Mouse (Mus musculus): ENCODE measurements around the gene Umodl1. TPM values are rescaled to one million over a fixed set of nuclear protein-coding genes. Genes with fewer than 3 reads are reported as not detected.

The Umodl1 gene
- total and polyA plus RNA-seq, 3 experiments = not detected

DNA sequence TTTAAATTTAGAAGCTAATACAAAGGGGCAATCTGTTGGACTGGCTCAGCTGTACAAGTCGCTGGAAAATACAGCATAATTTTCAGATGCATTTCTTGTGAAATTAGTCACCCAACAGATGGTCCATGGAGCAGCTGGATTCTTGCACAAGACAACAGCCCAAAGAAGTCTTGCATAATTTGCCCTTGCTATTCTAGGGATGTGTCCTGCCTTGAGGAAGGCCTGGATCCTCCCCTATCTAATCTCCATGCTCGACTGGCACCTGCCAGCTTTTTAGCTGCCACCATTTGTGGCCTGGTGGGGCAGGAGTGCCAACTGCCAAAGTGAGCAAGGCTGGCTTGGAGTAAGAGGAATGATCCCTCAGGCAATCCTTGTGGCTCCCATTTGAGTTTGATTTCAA lies 22.9 kb downstream of the Umodl1 start:
- H3K79me2 ChIP-seq (ENCODE audit: control insufficient read depth, insufficient read depth, low read length, poor library complexity) = no peaks in the 10 kb centered on the region
- H3K27ac ChIP-seq (ENCODE audit: control insufficient read depth, low read depth, low read length) = no peak overlapping the region
- no peaks in the 10 kb centered on the region for H3K4me1 ChIP-seq (ENCODE audit: control insufficient read depth in 1 of 2, insufficient read depth in 2 of 2, low read length in 2 of 2)
- no peak overlapping the region for H3K9ac ChIP-seq (ENCODE audit: control insufficient read depth, low read depth, low read length, poor library complexity, severe bottlenecking)
- H3K36me3 ChIP-seq (ENCODE audit: control insufficient read depth in 1 of 2, insufficient read depth in 2 of 2, low read length in 2 of 2) = no peaks in the 10 kb centered on the region
- DNase-seq (ENCODE audit: low read depth, low spot score) = no peak
- no peaks in the 10 kb centered on the region for H3K9me3 ChIP-seq (replicated peaks; ENCODE audit: insufficient read depth, low read length)
- no peaks in the 10 kb centered on the region for H3K27me3 ChIP-seq (ENCODE audit: control insufficient read depth in 1 of 2, insufficient read depth in 2 of 2, low read length in 2 of 2)
- H3K4me3 ChIP-seq (ENCODE audit: control insufficient read depth in 1 of 2, insufficient read depth in 1 of 2, low read depth in 2 of 2, low read length in 2 of 2) = no peak overlapping the region
- TF ChIP-seq BHLHE40 (IDR thresholded peaks at IDR 0.05; ENCODE audit: borderline replicate concordance, low read depth, low read length) = no peak
- TF ChIP-seq POLR2AphosphoS2 (IDR thresholded peaks at IDR 0.05; ENCODE audit: low read length) = no peak
- TF ChIP-seq SIN3A (IDR thresholded peaks at IDR 0.05; ENCODE audit: low read length) = no peak
- no peak for TF ChIP-seq GATA1 (IDR thresholded peaks at IDR 0.05; ENCODE audit: low read depth, low read length)
- no peak for TF ChIP-seq MEF2A (IDR thresholded peaks at IDR 0.05; ENCODE audit: extremely low read depth, insufficient replicate concordance, low read depth, low read length, poor library complexity, severe bottlenecking)
- TF ChIP-seq RAD21 (IDR thresholded peaks at IDR 0.05; ENCODE audit: low read depth, low read length) = no peak

DNA sequence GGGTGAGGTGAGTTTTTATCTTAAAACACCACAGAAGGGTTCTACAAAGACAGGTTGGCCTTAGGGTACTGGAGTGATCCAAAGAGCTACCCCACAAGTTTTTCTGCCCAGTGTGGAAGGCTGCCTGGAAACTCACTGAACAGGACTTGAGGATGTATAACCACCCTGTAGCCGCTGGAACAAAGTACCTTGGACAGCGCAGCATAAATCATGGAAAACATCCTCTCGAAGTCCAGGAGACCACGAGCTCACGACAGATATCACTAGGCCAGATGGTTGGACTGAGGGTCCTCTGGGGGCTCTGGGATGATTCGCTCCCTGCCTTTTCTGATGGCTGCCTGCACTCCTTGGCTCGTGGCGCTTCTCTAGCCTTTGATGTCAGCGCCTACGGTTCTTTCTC lies 24.1 kb downstream of the Umodl1 start:
- H3K4me3 ChIP-seq (ENCODE audit: control insufficient read depth in 1 of 2, insufficient read depth in 1 of 2, low read depth in 2 of 2, low read length in 2 of 2) = no peak overlapping the region
- DNase-seq (ENCODE audit: low read depth, low spot score) = peak; percentile 4
- no peak overlapping the region for H3K27ac ChIP-seq (ENCODE audit: control insufficient read depth, low read depth, low read length)
- H3K9me3 ChIP-seq (replicated peaks; ENCODE audit: insufficient read depth, low read length) = no peaks in the 10 kb centered on the region
- no peak for TF ChIP-seq ZC3H11A (IDR thresholded peaks at IDR 0.05; ENCODE audit: low read depth, low read length)
- no peak for TF ChIP-seq ETS1 (IDR thresholded peaks at IDR 0.05; ENCODE audit: low read depth, low read length)
- no peak for TF ChIP-seq UBTF (IDR thresholded peaks at IDR 0.05; ENCODE audit: borderline replicate concordance, insufficient read depth, low read depth, low read length)
- no peak for TF ChIP-seq MYB (IDR thresholded peaks at IDR 0.05; ENCODE audit: low read depth, low read length)
- TF ChIP-seq EP300 (IDR thresholded peaks at IDR 0.05; ENCODE audit: low read depth in 1 of 2, low read length in 2 of 2) = no peak
- no peak for TF ChIP-seq ZKSCAN1 (IDR thresholded peaks at IDR 0.05; ENCODE audit: low read depth, low read length)
- no peak for TF ChIP-seq GATA1 (IDR thresholded peaks at IDR 0.05; ENCODE audit: low read depth, low read length)
- no peak for TF ChIP-seq MEF2A (IDR thresholded peaks at IDR 0.05; ENCODE audit: extremely low read depth, insufficient replicate concordance, low read depth, low read length, poor library complexity, severe bottlenecking)
- no peak for TF ChIP-seq TAL1 (IDR thresholded peaks at IDR 0.05; ENCODE audit: low read length)
- no peak for TF ChIP-seq POLR2AphosphoS5 (IDR thresholded peaks at IDR 0.05; ENCODE audit: borderline replicate concordance, low read depth, low read length)
- TF ChIP-seq MAZ (IDR thresholded peaks at IDR 0.05; ENCODE audit: low read depth, low read length) = no peak
- no peak for TF ChIP-seq NRF1 (IDR thresholded peaks at IDR 0.05; ENCODE audit: insufficient read depth, low read depth, low read length, poor library complexity, severe bottlenecking)
- no peak for TF ChIP-seq TCF12 (IDR thresholded peaks at IDR 0.05; ENCODE audit: low read depth, low read length)
- no peak for TF ChIP-seq RCOR1 (IDR thresholded peaks at IDR 0.05; ENCODE audit: low read depth, low read length)
- H3K27me3 ChIP-seq (ENCODE audit: control insufficient read depth in 1 of 2, insufficient read depth in 2 of 2, low read length in 2 of 2) = no peaks in the 10 kb centered on the region
- no peaks in the 10 kb centered on the region for H3K4me1 ChIP-seq (ENCODE audit: control insufficient read depth in 1 of 2, insufficient read depth in 2 of 2, low read length in 2 of 2)
- H3K9ac ChIP-seq (ENCODE audit: control insufficient read depth, low read depth, low read length, poor library complexity, severe bottlenecking) = no peak overlapping the region
- H3K36me3 ChIP-seq (ENCODE audit: control insufficient read depth in 1 of 2, insufficient read depth in 2 of 2, low read length in 2 of 2) = no peaks in the 10 kb centered on the region
- H3K79me2 ChIP-seq (ENCODE audit: control insufficient read depth, insufficient read depth, low read length, poor library complexity) = no peaks in the 10 kb centered on the region

Data from MEL (cell line).